In genomic region chr11:83417080-83417479, GRCm38 (mm10) we compare ENCODE assay signal across 7 mouse cellular contexts. TPM values are rescaled to one million over a fixed set of nuclear protein-coding genes. Genes with fewer than 3 reads are reported as not detected.
DNase-seq lines count a peak whose midpoint lies in the region; ATAC-seq lines count a peak whose summit lies in the region.

No protein-coding gene starts in this region.

- peaks cover 68% of the 10 kb centered on the region for H3K27me3 ChIP-seq in midbrain, embryonic 10.5 days (ENCODE audit: low read depth, poor library complexity, severe bottlenecking)
- peaks cover 49% of the 10 kb centered on the region for H3K27me3 ChIP-seq in midbrain, embryonic 13.5 days

- 16% methylated on average over 5 of the region's 5 CpGs for WGBS in midbrain, embryonic 10.5 days
- 13% methylated on average over 5 of the region's 5 CpGs for WGBS in midbrain, embryonic 13.5 days

- no peak overlapping the region for H3K9ac ChIP-seq in midbrain, embryonic 13.5 days (replicated peaks)

- no peak for ATAC-seq in midbrain, embryonic 13.5 days
- ATAC-seq in hematopoietic stem cell, adult 5-6 weeks (replicated peaks in 1 of 2; ENCODE audit: insufficient read depth in 1 of 2, low FRiP score in 2 of 2, low TSS enrichment in 1 of 2, low read depth in 1 of 2, poor library complexity in 2 of 2, severe bottlenecking in 2 of 2), result peak; percentile 55 to 65; a peak in 3 of 4 replicates
- no peak for ATAC-seq in erythroblast, adult 5-6 weeks (replicated peaks; ENCODE audit: low FRiP score, poor library complexity, severe bottlenecking)

- peak; percentile 45 for DNase-seq in midbrain, embryonic 10.5 days (ENCODE audit: low spot score)
- DNase-seq in adrenal gland, postnatal 14 days, result peak; percentile 80
- peak; percentile 69 for DNase-seq in lung, postnatal 36 days
- DNase-seq in yolk sac, embryonic 10.5 days (ENCODE audit: low spot score), result peak; percentile 72

- peaks cover 7% of the 10 kb centered on the region for H3K4me1 ChIP-seq in midbrain, embryonic 10.5 days
- H3K4me1 ChIP-seq in midbrain, embryonic 13.5 days (replicated peaks), result peaks cover 10% of the 10 kb centered on the region

- H3K36me3 ChIP-seq in midbrain, embryonic 10.5 days, result no peaks in the 10 kb centered on the region
- no peaks in the 10 kb centered on the region for H3K36me3 ChIP-seq in midbrain, embryonic 13.5 days

- H3K4me3 ChIP-seq in midbrain, embryonic 10.5 days, result no peak overlapping the region
- no peak overlapping the region for H3K4me3 ChIP-seq in midbrain, embryonic 13.5 days (replicated peaks)

- H3K4me2 ChIP-seq in midbrain, embryonic 13.5 days (replicated peaks), result no peak overlapping the region

- no peak overlapping the region for H3K27ac ChIP-seq in midbrain, embryonic 10.5 days (replicated peaks)
- H3K27ac ChIP-seq in midbrain, embryonic 13.5 days, result no peak overlapping the region

- H3K9me3 ChIP-seq in midbrain, embryonic 10.5 days (replicated peaks), result no peaks in the 10 kb centered on the region
- H3K9me3 ChIP-seq in midbrain, embryonic 13.5 days, result no peaks in the 10 kb centered on the region

RNA-seq across cellular contexts. Expression of gene Rasl10b, which starts 8.1 kb away (rescaled TPM):
- polyA plus RNA-seq in midbrain, embryonic 10.5 days (2016; fragmentation: Nextera tagmentation; extraction: Ambion mirVana), result 3.9 and 6.5 TPM in 2 replicates
- 12.0 and 21.1 TPM in 2 replicates for polyA plus RNA-seq in midbrain, embryonic 13.5 days (2015; fragmentation: Nextera tagmentation; extraction: Ambion mirVana)
- total RNA-seq in adrenal gland, postnatal 14 days (2021), result 10.2 and 10.3 TPM in 2 replicates
- not detected in 2 replicates for total RNA-seq in hematopoietic stem cell, adult 5-6 weeks (2017)
- total RNA-seq in erythroblast, adult 5-6 weeks (2015; ENCODE audit: low replicate concordance), result not detected in 2 replicates
- not detected in 2 replicates for total RNA-seq in erythroblast, adult 5-6 weeks (2017; ENCODE audit: low replicate concordance)

RNA-seq across cellular contexts. Expression of gene Gas2l2, which starts 12.2 kb away (rescaled TPM):
- 0.09 TPM in 1 of 2 replicates, not detected in the other for polyA plus RNA-seq in midbrain, embryonic 10.5 days (2016; fragmentation: Nextera tagmentation; extraction: Ambion mirVana)
- 0.17 and 0.23 TPM in 2 replicates for polyA plus RNA-seq in midbrain, embryonic 13.5 days (2015; fragmentation: Nextera tagmentation; extraction: Ambion mirVana)
- not detected in 2 replicates for total RNA-seq in adrenal gland, postnatal 14 days (2021)
- not detected in 2 replicates for total RNA-seq in hematopoietic stem cell, adult 5-6 weeks (2017)
- total RNA-seq in erythroblast, adult 5-6 weeks (2015; ENCODE audit: low replicate concordance), result not detected in 2 replicates
- not detected in 2 replicates for total RNA-seq in erythroblast, adult 5-6 weeks (2017; ENCODE audit: low replicate concordance)

RNA-seq across cellular contexts. Expression of gene 1700020L24Rik, which starts 20.4 kb away (rescaled TPM):
- polyA plus RNA-seq in midbrain, embryonic 10.5 days (2016; fragmentation: Nextera tagmentation; extraction: Ambion mirVana), result 0.54 TPM in 1 of 2 replicates, not detected in the other
- not detected in 2 replicates for polyA plus RNA-seq in midbrain, embryonic 13.5 days (2015; fragmentation: Nextera tagmentation; extraction: Ambion mirVana)
- total RNA-seq in adrenal gland, postnatal 14 days (2021), result 0.37 and 0.75 TPM in 2 replicates
- 10.5 and 17.7 TPM in 2 replicates for total RNA-seq in hematopoietic stem cell, adult 5-6 weeks (2017)
- 3.8 and 8.2 TPM in 2 replicates for total RNA-seq in erythroblast, adult 5-6 weeks (2015; ENCODE audit: low replicate concordance)
- 8.9 and 24.8 TPM in 2 replicates for total RNA-seq in erythroblast, adult 5-6 weeks (2017; ENCODE audit: low replicate concordance)

RNA-seq across cellular contexts. Expression of gene Mmp28, which starts 45.8 kb away (rescaled TPM):
- 1.2 and 1.6 TPM in 2 replicates for polyA plus RNA-seq in midbrain, embryonic 10.5 days (2016; fragmentation: Nextera tagmentation; extraction: Ambion mirVana)
- 2.5 and 3.6 TPM in 2 replicates for polyA plus RNA-seq in midbrain, embryonic 13.5 days (2015; fragmentation: Nextera tagmentation; extraction: Ambion mirVana)
- 7.4 and 8.3 TPM in 2 replicates for total RNA-seq in adrenal gland, postnatal 14 days (2021)
- total RNA-seq in hematopoietic stem cell, adult 5-6 weeks (2017), result 1.4 and 2.4 TPM in 2 replicates
- total RNA-seq in erythroblast, adult 5-6 weeks (2015; ENCODE audit: low replicate concordance), result 0.63 TPM in 1 of 2 replicates, not detected in the other
- 0.42 and 1.7 TPM in 2 replicates for total RNA-seq in erythroblast, adult 5-6 weeks (2017; ENCODE audit: low replicate concordance)

RNA-seq across cellular contexts. Expression of gene Taf15, which starts 55.8 kb away (rescaled TPM):
- polyA plus RNA-seq in midbrain, embryonic 10.5 days (2016; fragmentation: Nextera tagmentation; extraction: Ambion mirVana), result 11.2 and 12.6 TPM in 2 replicates
- 17.6 and 19.9 TPM in 2 replicates for polyA plus RNA-seq in midbrain, embryonic 13.5 days (2015; fragmentation: Nextera tagmentation; extraction: Ambion mirVana)
- 66.3 and 72.1 TPM in 2 replicates for total RNA-seq in adrenal gland, postnatal 14 days (2021)
- total RNA-seq in hematopoietic stem cell, adult 5-6 weeks (2017), result 41.5 and 69.0 TPM in 2 replicates
- total RNA-seq in erythroblast, adult 5-6 weeks (2015; ENCODE audit: low replicate concordance), result 20.9 and 35.2 TPM in 2 replicates
- total RNA-seq in erythroblast, adult 5-6 weeks (2017; ENCODE audit: low replicate concordance), result 24.5 and 33.2 TPM in 2 replicates

Comparison
In these comparisons a context has a peak if more than half of its experiments do, and no peak if none do; other contexts are left out.
1. ATAC-seq: peak in hematopoietic stem cell, adult 5-6 weeks (2 of 2); none in midbrain, embryonic 13.5 days (single experiment) and erythroblast, adult 5-6 weeks (single experiment).
2. RNA of gene Rasl10b, which starts 8.1 kb away (total RNA-seq): 10.2 to 10.3 TPM in adrenal gland, postnatal 14 days; not detected in hematopoietic stem cell, adult 5-6 weeks and not detected in erythroblast, adult 5-6 weeks; every median in the first group is over 10 times any median in the second.
3. Peak in every context shown above with its lines, with median percentiles within 50 percentile points of each other: DNase-seq.